Mouse (Mus musculus) frontal cortex, postnatal 25 days (tissue): ENCODE data around the gene 4930544D05Rik.

Source experiments
- DNase-seq, 2 experiments: peaks; one replicate each; pipeline ENCODE4 v3.0.0; 2022; ENCODE audit warnings: low spot score in 2 of 2

Gene 4930544D05Rik

GRCm38 (mm10) chr11:70641241-70641640, 25.6 kb downstream of the 4930544D05Rik start:
- no peak for DNase-seq

- DNase-seq, result no peak
Observed at GRCm38 (mm10) chr11:70643051-70643450, 27.4 kb downstream of the 4930544D05Rik start.

- DNase-seq, result no peak
Observed at GRCm38 (mm10) chr11:70644564-70645103, 29.0 kb downstream of the 4930544D05Rik start.

GRCm38 (mm10) chr11:70645461-70646258, 30.0 kb downstream of the 4930544D05Rik start:
- no peak for DNase-seq

GRCm38 (mm10) chr11:70646259-70646555, 30.6 kb downstream of the 4930544D05Rik start:
- DNase-seq, result no peak

GRCm38 (mm10) chr11:70646691-70647650, 31.3 kb downstream of the 4930544D05Rik start, which contains the start of the genes Rnf167 and Slc25a11:
TSS of gene Rnf167 (plus strand) at chr11:70647235.
TSS of gene Slc25a11 (minus strand) at chr11:70647479.
- peak; percentile 85 to 93 for DNase-seq

GRCm38 (mm10) chr11:70647716-70648420, 32.2 kb downstream of the 4930544D05Rik start:
- peak in 1 of 2 experiments; percentile 15 for DNase-seq

GRCm38 (mm10) chr11:70648512-70648911, 32.9 kb downstream of the 4930544D05Rik start:
- peak in 1 of 2 experiments; percentile 3 for DNase-seq

- no peak for DNase-seq
Observed at GRCm38 (mm10) chr11:70649185-70649734, 33.6 kb downstream of the 4930544D05Rik start.

- DNase-seq, result peak in 1 of 2 experiments; percentile 5
Observed at GRCm38 (mm10) chr11:70650322-70651175, 34.9 kb downstream of the 4930544D05Rik start.

- DNase-seq, result peak in 1 of 2 experiments; percentile 4
Observed at GRCm38 (mm10) chr11:70651391-70651790, 35.7 kb downstream of the 4930544D05Rik start.

- DNase-seq, result peak in 1 of 2 experiments; percentile 3
Observed at GRCm38 (mm10) chr11:70652029-70652883, 36.6 kb downstream of the 4930544D05Rik start.

GRCm38 (mm10) chr11:70652884-70653344, 37.3 kb downstream of the 4930544D05Rik start:
- DNase-seq, result peak in 1 of 2 experiments; percentile 3

- no peak for DNase-seq
Observed at GRCm38 (mm10) chr11:70653345-70654197, 37.9 kb downstream of the 4930544D05Rik start.

- peak; percentile 44 to 47 for DNase-seq
Observed at GRCm38 (mm10) chr11:70654198-70654922, 38.7 kb downstream of the 4930544D05Rik start, which contains the start of gene Pfn1. TSS of gene Pfn1 (minus strand) at chr11:70654644.

GRCm38 (mm10) chr11:70654923-70655570, 39.4 kb downstream of the 4930544D05Rik start:
- peak; percentile 37 to 60 for DNase-seq
